Mouse (Mus musculus) lung, postnatal 0 days (tissue): Measurements from ENCODE around the gene Scn4a.

Source experiments
- CTCF ChIP-seq: IDR thresholded peaks from 2 replicates; pipeline ENCODE4 v1.5.1; 2016; ENCODE audit warnings: antibody characterized with exemption, mild to moderate bottlenecking
- EP300 ChIP-seq: IDR thresholded peaks from 2 replicates; pipeline ENCODE4 v1.6.1; 2016; ENCODE audit warnings: antibody characterized with exemption, mild to moderate bottlenecking, control low read depth

DNA sequence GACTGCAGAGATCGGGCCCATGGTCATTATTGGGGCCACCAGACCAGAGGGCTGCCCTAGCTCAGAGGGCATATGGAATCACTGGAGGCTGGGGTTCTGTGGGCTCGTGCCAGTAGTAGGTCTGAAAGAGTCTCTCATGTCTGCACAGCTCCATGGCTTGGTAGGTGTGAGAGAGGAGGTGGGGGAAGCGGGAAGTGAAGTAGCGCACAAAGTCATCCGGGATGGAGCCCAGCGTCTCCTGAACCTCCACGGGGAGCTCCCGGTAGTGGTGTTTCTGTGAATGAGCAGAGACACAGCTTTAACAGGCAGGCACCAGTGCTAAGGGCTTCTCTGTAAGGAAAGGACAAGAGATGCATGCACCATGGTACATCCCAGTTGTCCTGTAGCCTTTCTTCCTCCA is 45.4 kb upstream of the Scn4a start:
- TF ChIP-seq CTCF: no peak
- no peak for TF ChIP-seq EP300
